Mouse (Mus musculus) heart, embryonic 13.5 days (tissue): ENCODE measurements around the gene Akap2. TPM values are rescaled to one million over a fixed set of nuclear protein-coding genes. Genes with fewer than 3 reads are reported as not detected.

Source experiments
- ATAC-seq: fragments of 200-750 bp; cut with Nextera tagmentation; 2 replicates; pipeline ENCODE4 v1.8.0; 2017; ENCODE audit warnings: moderate TSS enrichment; ENCODE audit not compliant: insufficient number of reproducible peaks, low FRiP score, low TSS enrichment; ENCODE audit errors: extremely low read depth
- H3K27ac ChIP-seq: fragments of 300-500 bp; sonication (generic); replicated peaks from 2 replicates; pipeline ENCODE4 v1.5.1; 2015; ENCODE audit warnings: moderate library complexity, mild to moderate bottlenecking, inconsistent platforms
- H3K27me3 ChIP-seq: fragments of 300-500 bp; sonication (generic); replicated peaks from 2 replicates; pipeline ENCODE4 v1.6.1; 2015; ENCODE audit warnings: mild to moderate bottlenecking, inconsistent platforms
- H3K36me3 ChIP-seq: fragments of 300-500 bp; sonication (generic); 2 replicates; pipeline ENCODE4 v1.6.1; 2015; ENCODE audit warnings: mild to moderate bottlenecking, inconsistent platforms
- H3K4me1 ChIP-seq: fragments of 300-500 bp; sonication (generic); 2 replicates; pipeline ENCODE4 v1.6.1; 2015; ENCODE audit warnings: inconsistent platforms
- H3K4me2 ChIP-seq: fragments of 300-500 bp; sonication (generic); 2 replicates; pipeline ENCODE4 v1.6.1; 2015; ENCODE audit warnings: inconsistent platforms, mild to moderate bottlenecking, moderate library complexity
- H3K4me3 ChIP-seq: fragments of 300-500 bp; sonication (generic); 2 replicates; pipeline ENCODE4 v1.5.1; 2015; ENCODE audit warnings: moderate library complexity, mild to moderate bottlenecking, inconsistent platforms
- H3K9ac ChIP-seq: fragments of 300-500 bp; sonication (generic); 2 replicates; pipeline ENCODE4 v1.6.1; 2015; ENCODE audit warnings: inconsistent platforms, mild to moderate bottlenecking, moderate library complexity
- H3K9me3 ChIP-seq: fragments of 300-500 bp; sonication (generic); 2 replicates; pipeline ENCODE4 v1.6.1; 2016; ENCODE audit warnings: inconsistent platforms
- WGBS: fragments of 180-500 bp; shearing (Covaris S2); methylation state at CpG from one replicate; pipeline ENCODE4 v1.1.7; 2015; ENCODE audit warnings: mixed read lengths; 5-methylcytosine and 5-hydroxymethylcytosine counted together
- polyA plus RNA-seq: library from polyadenylated mRNA; unstranded; fragments of >200 nt; fragmentation: Nextera tagmentation; extraction: Ambion mirVana; gene quantifications from 2 replicates; pipeline ENCODE4 v1.2.1, GENCODE M21; 2015

Gene Akap2
- polyA plus RNA-seq, 1 experiment from 2014 or later = 43.1 TPM

GRCm38 (mm10) chr4:57915216-57915965, 197.9 kb downstream of the Akap2 start:
- H3K27ac ChIP-seq = no peak overlapping the region
- peak overlapping the region; percentile 50 for H3K9ac ChIP-seq

GRCm38 (mm10) chr4:57916201-57916661, 198.8 kb downstream of the Akap2 start, which contains the start of gene D630039A03Rik:
Gene D630039A03Rik, minus strand, starts transcription at chr4:57916297.
- WGBS = 9% methylated on average over 9 of the region's 9 CpGs
- Histone ChIP-seq H3K4me1 (peaks cover 33% of the 10 kb centered on the region), H3K4me3 (peak within 1 kb of the TSS; percentile 40), H3K27ac (no peak within 1 kb of the TSS), H3K27me3 (peaks cover 10% of the 10 kb centered on the region), H3K36me3 (no peaks in the 10 kb centered on the region), H3K9ac (peak within 1 kb of the TSS; percentile 50), H3K4me2 (peak within 1 kb of the TSS; percentile 68), H3K9me3 (no peaks in the 10 kb centered on the region)
- no peak; the same call in 1 of the 2 replicates for ATAC-seq

More at GRCm38 (mm10) chr4:57915216-57915965, 197.9 kb downstream of the Akap2 start:
- no peak for ATAC-seq
- H3K9me3 ChIP-seq = no peaks in the 10 kb centered on the region
- H3K27me3 ChIP-seq = peaks cover 10% of the 10 kb centered on the region; the same call in 1 of the 2 replicates
- H3K36me3 ChIP-seq = no peaks in the 10 kb centered on the region
- H3K4me3 ChIP-seq = peak overlapping the region; percentile 40
- peak overlapping the region; percentile 68 for H3K4me2 ChIP-seq
- peaks cover 33% of the 10 kb centered on the region for H3K4me1 ChIP-seq
- 36% methylated on average over 17 of the region's 17 CpGs for WGBS

- Histone ChIP-seq H3K4me3 (peak overlapping the region; percentile 40; the same call in 1 of the 2 replicates), H3K9ac (no peak overlapping the region), H3K27ac (no peak overlapping the region), H3K36me3 (no peaks in the 10 kb centered on the region), H3K9me3 (no peaks in the 10 kb centered on the region), H3K4me2 (peak overlapping the region; percentile 68), H3K27me3 (peaks cover 10% of the 10 kb centered on the region), H3K4me1 (peaks cover 33% of the 10 kb centered on the region)
- 73% methylated on average over 4 of the region's 4 CpGs for WGBS
- no peak for ATAC-seq
Measured at GRCm38 (mm10) chr4:57916711-57917110, 199.3 kb downstream of the Akap2 start.

- H3K4me2 ChIP-seq = no peak overlapping the region
- H3K9me3 ChIP-seq = no peaks in the 10 kb centered on the region
- H3K27ac ChIP-seq = no peak overlapping the region
- 28% methylated on average over 8 of the region's 8 CpGs for WGBS
- peaks cover 27% of the 10 kb centered on the region for H3K4me1 ChIP-seq
- H3K4me3 ChIP-seq = no peak overlapping the region
- H3K36me3 ChIP-seq = no peaks in the 10 kb centered on the region
- peaks cover 9% of the 10 kb centered on the region for H3K27me3 ChIP-seq
- no peak for ATAC-seq
- no peak overlapping the region for H3K9ac ChIP-seq
Measured at GRCm38 (mm10) chr4:57919494-57920423, 202.3 kb downstream of the Akap2 start.

GRCm38 (mm10) chr4:57920522-57920921, 203.1 kb downstream of the Akap2 start:
- 88% methylated on average over 1 of the region's 1 CpGs for WGBS
- no peak overlapping the region for H3K4me3 ChIP-seq
- no peak overlapping the region for H3K27ac ChIP-seq
- no peak overlapping the region for H3K4me2 ChIP-seq
- peaks cover 3% of the 10 kb centered on the region; the same call in 1 of the 2 replicates for H3K27me3 ChIP-seq
- H3K4me1 ChIP-seq = peaks cover 24% of the 10 kb centered on the region
- no peaks in the 10 kb centered on the region for H3K9me3 ChIP-seq
- ATAC-seq = no peak
- H3K36me3 ChIP-seq = no peaks in the 10 kb centered on the region
- no peak overlapping the region for H3K9ac ChIP-seq

- ATAC-seq = no peak
- no peaks in the 10 kb centered on the region for H3K36me3 ChIP-seq
- H3K27me3 ChIP-seq = peaks cover 3% of the 10 kb centered on the region; the same call in 1 of the 2 replicates
- no peaks in the 10 kb centered on the region for H3K9me3 ChIP-seq
- H3K9ac ChIP-seq = no peak overlapping the region
- H3K4me1 ChIP-seq = 0 out of 2 replicates have a peak, but pooled peaks cover 10% of the 10 kb centered on the region
- no peak overlapping the region for H3K4me2 ChIP-seq
- no peak overlapping the region for H3K27ac ChIP-seq
- no peak overlapping the region for H3K4me3 ChIP-seq
- WGBS = 66% methylated on average over 5 of the region's 5 CpGs
Measured at GRCm38 (mm10) chr4:57922171-57922570, 204.7 kb downstream of the Akap2 start.

- Histone ChIP-seq H3K27me3 (no peaks in the 10 kb centered on the region; the same call in 1 of the 2 replicates), H3K4me1 (0 out of 2 replicates have a peak, but pooled peaks cover 7% of the 10 kb centered on the region), H3K27ac (no peak overlapping the region), H3K9ac (no peak overlapping the region), H3K4me2 (no peak overlapping the region), H3K9me3 (no peaks in the 10 kb centered on the region), H3K4me3 (no peak overlapping the region), H3K36me3 (no peaks in the 10 kb centered on the region)
- 80% methylated on average over 6 of the region's 6 CpGs for WGBS
- ATAC-seq = no peak
Measured at GRCm38 (mm10) chr4:57924556-57925071, 207.2 kb downstream of the Akap2 start.

- H3K4me2 ChIP-seq = no peak overlapping the region
- no peaks in the 10 kb centered on the region for H3K36me3 ChIP-seq
- 0 out of 2 replicates have a peak, but pooled peaks cover 2% of the 10 kb centered on the region for H3K9me3 ChIP-seq
- 23% methylated on average over 3 of the region's 3 CpGs for WGBS
- H3K9ac ChIP-seq = no peak overlapping the region
- no peaks in the 10 kb centered on the region for H3K27me3 ChIP-seq
- no peak overlapping the region for H3K27ac ChIP-seq
- H3K4me1 ChIP-seq = no peaks in the 10 kb centered on the region
- ATAC-seq = no peak
- H3K4me3 ChIP-seq = no peak overlapping the region
Measured at GRCm38 (mm10) chr4:57927464-57928205, 210.2 kb downstream of the Akap2 start.

- H3K4me2 ChIP-seq = no peak overlapping the region
- H3K9ac ChIP-seq = no peak overlapping the region
- no peak overlapping the region for H3K4me3 ChIP-seq
- H3K9me3 ChIP-seq = 0 out of 2 replicates have a peak, but pooled peaks cover 4% of the 10 kb centered on the region
- H3K4me1 ChIP-seq = no peaks in the 10 kb centered on the region
- H3K27me3 ChIP-seq = no peaks in the 10 kb centered on the region
- WGBS = 68% methylated on average over 5 of the region's 5 CpGs
- no peaks in the 10 kb centered on the region for H3K36me3 ChIP-seq
- ATAC-seq = no peak
- H3K27ac ChIP-seq = no peak overlapping the region
Measured at GRCm38 (mm10) chr4:57930559-57931170, 213.2 kb downstream of the Akap2 start.

- no peak overlapping the region for H3K27ac ChIP-seq
- no peaks in the 10 kb centered on the region for H3K36me3 ChIP-seq
- no peak for ATAC-seq
- 61% methylated on average over 5 of the region's 5 CpGs for WGBS
- no peak overlapping the region for H3K4me3 ChIP-seq
- 0 out of 2 replicates have a peak, but pooled peaks cover 4% of the 10 kb centered on the region for H3K9me3 ChIP-seq
- no peak overlapping the region for H3K4me2 ChIP-seq
- no peak overlapping the region for H3K9ac ChIP-seq
- H3K27me3 ChIP-seq = no peaks in the 10 kb centered on the region
- H3K4me1 ChIP-seq = no peaks in the 10 kb centered on the region
Measured at GRCm38 (mm10) chr4:57934181-57934580, 216.7 kb downstream of the Akap2 start.
